Mouse (Mus musculus) ES-E14 (cell line): ENCODE results near the gene Kif5c. TPM values are rescaled to one million over a fixed set of nuclear protein-coding genes. Genes with fewer than 3 reads are reported as not detected.

Source experiments
- DNase-seq: peaks from one replicate; pipeline ENCODE4 v3.0.0-alpha.2; 2013; ENCODE audit warnings: low read depth, low spot score
- H3K27ac ChIP-seq: 2 replicates; pipeline ENCODE4 v1.5.1; 2012; ENCODE audit warnings: low read depth, mild to moderate bottlenecking, low read length, moderate library complexity, mixed read lengths; ENCODE audit not compliant: poor library complexity, insufficient read depth, severe bottlenecking
- H3K36me3 ChIP-seq: 2 replicates; pipeline ENCODE4 v1.6.1; 2012; ENCODE audit warnings: mild to moderate bottlenecking, low read length, moderate library complexity, mixed read lengths; ENCODE audit not compliant: control insufficient read depth, poor library complexity, insufficient read depth, severe bottlenecking
- H3K4me1 ChIP-seq, 2 experiments: fragments of 150-350 bp in 1 of 2; sonication (generic) in 1 of 2; 2 replicates each; pipeline ENCODE4 v1.6.1; 2012; ENCODE audit warnings: low read length in 2 of 2, mild to moderate bottlenecking in 1 of 2, mixed read lengths in 1 of 2; ENCODE audit not compliant: control insufficient read depth in 2 of 2, insufficient read depth in 2 of 2, poor library complexity in 1 of 2
- H3K4me3 ChIP-seq, 2 experiments: fragments of 150-350 bp in 1 of 2; sonication (generic) in 1 of 2; 2 replicates each; pipeline ENCODE4 v1.5.1; 2012; ENCODE audit warnings: low read length in 2 of 2, low read depth in 1 of 2, mild to moderate bottlenecking in 1 of 2, mixed read lengths in 1 of 2; ENCODE audit not compliant: insufficient read depth in 1 of 2, poor library complexity in 1 of 2, severe bottlenecking in 1 of 2
- H3K9ac ChIP-seq: 2 replicates; pipeline ENCODE4 v1.6.1; 2012; ENCODE audit warnings: low read depth, mild to moderate bottlenecking, low read length, mixed read lengths; ENCODE audit not compliant: poor library complexity, insufficient read depth, severe bottlenecking
- H3K9me3 ChIP-seq: fragments of 150-350 bp; sonication (generic); 2 replicates; pipeline ENCODE4 v1.6.1; 2012; ENCODE audit warnings: low read depth, mild to moderate bottlenecking, low read length; ENCODE audit not compliant: control insufficient read depth, insufficient read depth
- CHD2 ChIP-seq: IDR thresholded peaks from 2 replicates; pipeline ENCODE4 v1.6.1; 2014; ENCODE audit warnings: mild to moderate bottlenecking, low read depth, low read length, inconsistent platforms
- HCFC1 ChIP-seq: IDR thresholded peaks from 2 replicates; pipeline ENCODE4 v1.6.1; 2012; ENCODE audit warnings: low read length, inconsistent platforms, borderline replicate concordance; ENCODE audit not compliant: insufficient read depth
- MAFK ChIP-seq: IDR thresholded peaks from 2 replicates; pipeline ENCODE4 v1.6.1; 2014; ENCODE audit warnings: mild to moderate bottlenecking, low read depth, low read length, inconsistent platforms; ENCODE audit not compliant: insufficient read depth
- ZC3H11A ChIP-seq: IDR thresholded peaks from 2 replicates; pipeline ENCODE4 v1.6.1; 2012; ENCODE audit warnings: low read depth, mild to moderate bottlenecking, inconsistent platforms, low read length, borderline replicate concordance
- ZNF384 ChIP-seq: IDR thresholded peaks from 2 replicates; pipeline ENCODE4 v1.6.1; 2012; ENCODE audit warnings: low read depth, low read length, inconsistent platforms
- in situ Hi-C, 2 experiments: fragments of 600-800 bp; cut with MboI; formaldehyde crosslinking; loops; one replicate each; pipeline ENCODE4 v1.15.1; 2025; ENCODE audit warnings: low sequenced_read_pairs in 2 of 2, inconsistent platforms in 1 of 2; ENCODE audit not compliant: unreplicated experiment in 2 of 2
- total RNA-seq: library from RNA; depleted of rRNA; stranded (reverse); fragments of 300-350 nt; gene quantifications from 2 replicates; pipeline ENCODE4 v1.2.3, GENCODE M21; 2012

Kif5c gene
- total RNA-seq, 1 experiment, result 34.2 TPM

GRCm38 (mm10) chr2:49735386-49735785 lies 116.3 kb downstream of the Kif5c start:
- DNase-seq, result no peak
- in situ Hi-C loops, result loop anchor here in 1 of 2 experiments (10.0 to 25.0 kb wide), 2 partner anchors 371 to 823 kb away; no protein-coding TSS in a partner anchor
- H3K36me3 ChIP-seq, result peaks cover 4% of the 10 kb centered on the region; the same call in 1 of the 2 replicates
- no peak overlapping the region for H3K4me3 ChIP-seq
- peaks cover 0 to 5% of the 10 kb centered on the region in 2 experiments; a peak in 1 of 4 replicates for H3K4me1 ChIP-seq
- H3K9ac ChIP-seq, result no peak overlapping the region
- no peak overlapping the region for H3K27ac ChIP-seq
- no peaks in the 10 kb centered on the region for H3K9me3 ChIP-seq
- TF ChIP-seq HCFC1 (no peak), ZC3H11A (no peak), MAFK (no peak), CHD2 (no peak), ZNF384 (no peak)

GRCm38 (mm10) chr2:49739046-49739445 lies 119.9 kb downstream of the Kif5c start:
- in situ Hi-C loops, result loop anchor here in 1 of 2 experiments (10.0 to 25.0 kb wide), 2 partner anchors 374 to 827 kb away; no protein-coding TSS in a partner anchor

GRCm38 (mm10) chr2:49741026-49741425 lies 121.9 kb downstream of the Kif5c start:
- Histone ChIP-seq H3K4me3 (no peak overlapping the region), H3K9me3 (no peaks in the 10 kb centered on the region), H3K27ac (no peak overlapping the region), H3K36me3 (no peaks in the 10 kb centered on the region), H3K9ac (no peak overlapping the region), H3K4me1 (peaks cover 0 to 5% of the 10 kb centered on the region in 2 experiments; a peak in 1 of 4 replicates)
- no peak for TF ChIP-seq ZC3H11A
- TF ChIP-seq ZNF384, result no peak
- no peak for TF ChIP-seq HCFC1
- TF ChIP-seq CHD2, result no peak
- no peak for TF ChIP-seq MAFK
- no peak for DNase-seq
- in situ Hi-C loops, result loop anchor here in 1 of 2 experiments (25.0 kb wide), 1 partner anchor 829 kb away; no protein-coding TSS in a partner anchor

More at GRCm38 (mm10) chr2:49739046-49739445, 119.9 kb downstream of the Kif5c start:
- no peak overlapping the region for H3K9ac ChIP-seq
- no peak for DNase-seq
- peaks cover 0 to under 1% of the 10 kb centered on the region in 2 experiments; a peak in 1 of 4 replicates for H3K4me1 ChIP-seq
- H3K4me3 ChIP-seq, result no peak overlapping the region
- H3K27ac ChIP-seq, result no peak overlapping the region
- TF ChIP-seq HCFC1 (no peak), CHD2 (no peak), ZNF384 (no peak), MAFK (no peak), ZC3H11A (no peak)
- peaks cover 4% of the 10 kb centered on the region; the same call in 1 of the 2 replicates for H3K36me3 ChIP-seq
- H3K9me3 ChIP-seq, result no peaks in the 10 kb centered on the region

- in situ Hi-C loops, result loop anchor here in 1 of 2 experiments (25.0 kb wide), 1 partner anchor 830 kb away; no protein-coding TSS in a partner anchor
- Histone ChIP-seq H3K36me3 (no peaks in the 10 kb centered on the region), H3K9me3 (no peaks in the 10 kb centered on the region), H3K4me1 (peaks cover 0 to 5% of the 10 kb centered on the region in 2 experiments; a peak in 1 of 4 replicates), H3K27ac (no peak overlapping the region), H3K9ac (no peak overlapping the region), H3K4me3 (no peak overlapping the region)
- DNase-seq, result no peak
- TF ChIP-seq MAFK (no peak), ZNF384 (no peak), ZC3H11A (no peak), CHD2 (no peak), HCFC1 (no peak)
These were observed 123.0 kb downstream of the Kif5c start for GRCm38 (mm10) chr2:49741895-49742734.
